Mouse (Mus musculus): Measurements from ENCODE around the gene Tnk2.

Gene Tnk2

DNA sequence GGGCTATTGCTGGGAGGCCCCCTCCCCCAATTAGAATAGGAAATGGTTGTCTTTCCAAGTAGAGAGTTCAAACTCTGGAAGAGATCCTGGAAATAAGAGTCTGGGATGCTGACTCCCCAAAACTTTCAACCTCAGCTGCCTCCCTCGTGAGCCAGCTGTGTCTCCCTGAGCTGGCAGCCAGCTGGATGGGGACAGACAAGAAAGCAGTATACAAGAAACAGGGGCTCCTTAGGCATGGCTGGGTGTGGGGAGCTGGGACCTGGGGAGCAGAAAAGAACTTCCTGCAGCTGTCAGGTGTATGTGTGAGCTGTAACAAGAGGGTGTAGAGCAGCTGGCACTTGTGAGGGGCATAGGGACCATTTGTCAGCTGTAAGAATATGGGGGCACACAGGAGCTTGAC is 16.4 kb downstream of the Tnk2 start:
- DNase-seq (ENCODE audit: inconsistent ontology term), result no peak

- peak; percentile 88 for DNase-seq (ENCODE audit: inconsistent ontology term)
Observed at GRCm38 (mm10) chr16:32660557-32661321, 17.1 kb downstream of the Tnk2 start.

DNA sequence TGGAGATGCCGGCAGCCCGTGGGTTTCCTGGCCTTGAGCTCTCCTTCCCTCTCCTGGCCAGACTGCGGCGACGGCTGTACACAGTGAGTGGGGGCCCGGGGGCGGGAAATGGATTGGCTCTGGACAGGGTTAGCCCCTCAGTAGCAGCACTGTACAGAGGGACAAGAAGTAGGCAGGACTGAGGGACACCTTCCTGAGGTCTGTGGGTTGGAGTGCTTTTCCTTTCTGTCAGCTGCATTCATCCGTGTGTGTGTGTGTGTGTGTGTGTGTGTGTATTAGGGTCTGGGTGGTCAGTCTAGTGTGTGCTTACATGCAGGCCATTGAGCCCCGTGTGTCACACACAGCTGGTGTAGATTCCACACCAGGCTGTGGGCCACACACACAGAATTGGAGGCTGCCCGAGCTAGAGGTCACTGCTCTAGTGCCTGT is 17.8 kb downstream of the Tnk2 start:
- peak; percentile 42 for DNase-seq (ENCODE audit: inconsistent ontology term)

DNA sequence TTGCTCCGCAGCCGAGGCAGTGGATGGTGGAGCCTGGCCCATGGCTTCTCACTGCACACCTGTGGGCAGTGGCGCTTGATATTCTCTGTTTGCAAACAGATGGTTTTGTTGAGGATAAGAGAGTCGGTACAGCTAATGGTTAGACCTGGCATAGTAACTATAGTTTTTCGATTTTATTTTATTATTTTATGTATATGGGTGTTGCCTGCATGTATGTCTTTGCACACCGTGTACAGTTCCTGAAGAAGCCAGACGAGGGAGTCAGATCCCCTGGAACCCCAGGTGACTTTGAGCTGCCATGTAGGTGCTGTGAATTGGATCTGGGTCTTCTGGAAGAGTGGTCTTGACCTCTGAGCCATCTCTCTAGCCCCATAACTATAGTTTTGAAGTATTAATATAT is 18.7 kb downstream of the Tnk2 start:
- no peak for DNase-seq (ENCODE audit: inconsistent ontology term)

- no peak for DNase-seq (ENCODE audit: inconsistent ontology term)
Observed at GRCm38 (mm10) chr16:32663231-32663858, 19.7 kb downstream of the Tnk2 start.

- DNase-seq (ENCODE audit: inconsistent ontology term), result no peak
Observed at GRCm38 (mm10) chr16:32664211-32664610, 20.5 kb downstream of the Tnk2 start.

- peak; percentile 92 for DNase-seq (ENCODE audit: inconsistent ontology term)
Observed at GRCm38 (mm10) chr16:32665851-32666665, 22.4 kb downstream of the Tnk2 start.

DNA sequence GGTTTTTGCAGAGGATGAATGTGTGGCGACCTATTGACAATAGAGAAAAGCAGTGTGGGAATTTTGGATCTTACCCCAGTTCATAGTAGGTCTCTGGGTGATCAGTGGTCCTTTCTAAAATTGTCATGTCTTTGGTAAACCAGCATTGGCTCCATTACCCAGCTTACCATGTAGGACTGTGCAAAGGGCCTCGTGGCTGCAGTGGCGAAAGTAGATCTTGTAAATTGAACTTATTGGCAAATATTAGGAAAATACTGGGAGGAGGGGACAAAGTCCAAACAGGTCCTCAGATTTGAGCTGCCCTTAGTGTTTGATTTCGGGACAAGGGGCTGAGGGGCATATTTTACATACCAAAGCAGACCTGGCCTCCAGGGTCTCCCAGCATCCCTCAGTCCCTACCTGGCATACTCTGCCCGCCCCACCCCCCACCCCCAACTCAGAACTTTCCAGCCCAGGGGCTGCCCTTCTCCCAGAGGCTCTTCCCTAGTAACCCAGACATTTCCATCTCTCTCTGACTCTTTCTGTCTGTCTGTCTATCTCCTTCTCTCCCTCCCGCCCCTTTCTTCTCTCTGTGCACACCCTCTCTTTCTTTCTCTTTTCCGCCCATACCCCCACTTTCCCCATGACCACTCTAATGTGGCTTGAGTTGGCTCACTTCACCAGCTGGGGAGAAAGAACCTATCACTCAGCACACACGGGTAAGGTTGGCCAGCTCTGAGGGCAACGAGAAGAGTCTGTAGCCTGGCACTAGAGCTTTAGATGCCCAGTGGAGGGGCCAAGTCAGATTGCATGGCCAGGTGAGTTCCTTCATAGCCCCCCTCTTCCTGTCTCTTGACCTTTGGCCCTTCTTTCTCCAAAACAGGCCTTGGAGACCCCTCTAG is 23.2 kb downstream of the Tnk2 start:
- no peak for DNase-seq (ENCODE audit: inconsistent ontology term)

GRCm38 (mm10) chr16:32667552-32667872 is 23.8 kb downstream of the Tnk2 start:
- no peak for DNase-seq (ENCODE audit: inconsistent ontology term)

GRCm38 (mm10) chr16:32668030-32668429 is 24.4 kb downstream of the Tnk2 start:
- DNase-seq (ENCODE audit: inconsistent ontology term), result no peak

GRCm38 (mm10) chr16:32668472-32668871 is 24.8 kb downstream of the Tnk2 start:
- no peak for DNase-seq (ENCODE audit: inconsistent ontology term)

DNA sequence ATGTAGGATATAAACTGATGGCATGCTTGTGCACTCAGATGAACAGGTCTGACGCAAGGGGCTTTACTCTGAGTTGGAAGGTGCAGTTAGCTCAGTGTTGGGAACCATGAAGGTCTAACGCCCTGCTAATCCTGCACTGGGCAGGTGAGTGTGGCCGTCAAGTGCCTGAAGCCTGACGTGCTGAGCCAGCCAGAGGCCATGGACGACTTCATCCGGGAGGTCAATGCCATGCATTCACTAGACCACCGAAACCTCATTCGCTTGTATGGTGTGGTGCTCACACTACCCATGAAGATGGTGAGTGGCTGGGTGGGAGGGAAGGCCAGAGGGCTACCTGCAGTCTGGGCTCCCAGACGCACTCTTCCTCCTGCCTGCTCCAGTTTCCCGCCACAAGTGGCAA is 25.6 kb downstream of the Tnk2 start:
- DNase-seq (ENCODE audit: inconsistent ontology term), result no peak

GRCm38 (mm10) chr16:32670354-32671124 is 26.9 kb downstream of the Tnk2 start:
- no peak for DNase-seq (ENCODE audit: inconsistent ontology term)

DNA sequence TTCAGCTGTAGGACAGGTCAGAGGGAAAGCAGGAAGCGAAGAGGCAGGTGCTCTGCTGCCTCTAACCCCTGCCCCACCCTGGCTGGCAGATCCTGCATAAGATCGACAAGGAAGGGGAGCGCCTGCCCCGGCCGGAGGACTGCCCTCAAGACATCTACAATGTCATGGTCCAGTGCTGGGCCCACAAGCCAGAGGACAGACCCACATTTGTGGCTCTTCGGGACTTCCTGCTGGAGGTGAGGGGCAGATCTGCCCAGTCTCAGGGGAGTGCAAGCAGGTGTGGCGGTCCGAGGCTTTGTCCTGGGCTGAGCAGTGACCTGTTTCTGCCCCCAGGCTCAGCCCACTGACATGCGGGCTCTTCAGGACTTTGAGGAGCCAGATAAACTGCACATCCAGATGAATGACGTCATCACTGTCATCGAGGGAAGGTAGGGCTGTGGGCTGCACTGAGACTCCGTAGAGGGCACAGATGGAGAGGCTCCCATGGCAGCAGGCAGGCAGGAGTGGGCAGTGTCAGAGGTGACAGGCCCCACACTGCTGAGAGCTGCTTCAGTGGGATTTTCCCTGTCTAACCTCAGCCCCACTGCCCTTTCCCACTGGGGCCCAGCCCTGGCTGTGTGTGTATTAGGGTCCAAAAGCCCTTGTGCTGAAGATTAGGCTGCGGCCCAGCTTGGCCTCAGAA is 27.7 kb downstream of the Tnk2 start:
- no peak for DNase-seq (ENCODE audit: inconsistent ontology term)

- DNase-seq (ENCODE audit: inconsistent ontology term), result no peak
Observed at GRCm38 (mm10) chr16:32672250-32672649, 28.6 kb downstream of the Tnk2 start.

DNA sequence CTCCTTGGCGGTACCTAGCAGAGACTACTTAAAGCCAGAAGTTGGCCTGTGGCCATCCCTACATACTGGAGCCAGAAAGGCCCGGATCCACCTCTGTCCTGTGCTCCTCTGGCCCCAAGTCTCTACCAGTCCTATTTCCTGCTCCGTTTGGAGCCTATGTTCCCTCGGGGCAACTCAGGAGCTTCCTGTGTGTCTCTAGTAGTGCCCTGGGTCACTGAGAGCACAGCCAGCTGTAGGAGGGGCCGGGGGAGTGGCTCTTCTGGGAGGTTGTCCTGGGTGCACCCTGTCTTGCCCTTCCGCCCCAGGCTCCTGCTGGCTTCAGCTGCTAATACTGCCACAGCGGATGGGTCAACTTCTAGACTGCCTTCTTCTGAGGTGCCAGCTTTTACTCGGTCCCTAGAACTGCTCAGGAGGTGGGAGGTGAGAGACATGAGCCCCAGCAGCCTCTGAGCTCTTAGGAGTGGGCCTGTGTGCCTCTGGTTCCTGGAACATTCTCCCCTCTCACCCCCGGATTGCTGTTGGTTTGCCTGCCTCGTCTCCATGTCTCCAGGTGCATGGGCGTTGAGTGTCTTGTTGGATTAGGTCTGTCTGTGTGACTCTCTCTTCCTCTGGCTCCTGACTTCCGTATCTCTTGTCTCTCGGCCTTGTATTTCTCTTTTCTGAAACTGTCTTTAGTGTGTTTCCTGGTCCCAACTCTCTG is 29.3 kb downstream of the Tnk2 start:
- DNase-seq (ENCODE audit: inconsistent ontology term), result no peak

GRCm38 (mm10) chr16:32674121-32674740 is 30.6 kb downstream of the Tnk2 start:
- DNase-seq (ENCODE audit: inconsistent ontology term), result no peak

DNA sequence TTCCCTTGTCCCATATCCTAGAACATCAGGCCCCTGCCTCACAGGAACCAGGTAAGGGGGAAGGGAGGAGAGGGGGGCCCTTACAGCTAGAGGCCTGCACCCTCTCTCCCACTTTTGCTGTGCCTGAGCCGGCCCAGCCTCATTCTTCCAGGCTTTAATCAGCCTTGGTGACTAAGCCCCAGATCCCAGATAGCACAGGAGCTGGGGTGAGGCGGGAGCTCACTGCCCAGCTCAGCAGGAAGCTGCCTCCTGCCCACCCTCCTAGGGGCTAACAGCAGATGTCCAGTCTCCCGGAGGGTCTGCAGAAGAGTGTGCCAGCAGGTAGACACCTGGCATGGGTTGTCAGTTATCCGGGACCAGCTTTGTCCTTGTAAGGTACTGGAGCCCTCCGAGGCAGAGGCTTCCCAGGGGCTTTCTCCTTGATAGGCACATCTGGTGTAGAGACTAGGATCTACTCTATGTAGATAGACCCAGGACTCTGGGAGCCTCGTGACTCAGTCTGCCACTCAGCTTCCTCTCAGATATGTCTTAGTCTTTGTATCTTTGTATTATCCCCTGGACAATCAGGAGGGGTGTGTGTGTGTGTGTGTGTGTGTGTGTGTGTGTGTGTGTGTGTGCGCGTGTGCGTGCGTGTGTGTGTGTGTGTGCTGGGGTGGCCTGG is 33.5 kb downstream of the Tnk2 start:
- DNase-seq (ENCODE audit: inconsistent ontology term), result no peak

- no peak for DNase-seq (ENCODE audit: inconsistent ontology term)
Observed at GRCm38 (mm10) chr16:32677903-32678302, 34.2 kb downstream of the Tnk2 start.

Measured in Muller cell, postnatal 12 days (primary cell).